Mouse (Mus musculus) liver, embryonic 14.5 days (tissue): Measurements from ENCODE around the gene Gp5. TPM values are rescaled to one million over a fixed set of nuclear protein-coding genes. Genes with fewer than 3 reads are reported as not detected.
A peak's percentile ranks its signal among the peaks of the same experiment; 100 is the strongest.

ENCODE experiments used
- ATAC-seq: fragments of 200-750 bp; cut with Nextera tagmentation; 2 replicates; pipeline ENCODE4 v1.8.0; 2017; ENCODE audit warnings: moderate number of reproducible peaks, mild to moderate bottlenecking, moderate library complexity; ENCODE audit not compliant: insufficient read depth
- DNase-seq, 3 experiments: peaks; one replicate each; pipeline ENCODE4 v3.0.0-alpha.2; 2012 to 2013; ENCODE audit warnings: low read depth in 3 of 3, low spot score in 3 of 3
- H3K27ac ChIP-seq: fragments of 300-500 bp; sonication (generic); 2 replicates; pipeline ENCODE4 v1.5.1; 2014; ENCODE audit warnings: moderate library complexity, mild to moderate bottlenecking, control low read depth, inconsistent platforms
- H3K27me3 ChIP-seq: fragments of 300-500 bp; sonication (generic); 2 replicates; pipeline ENCODE4 v1.6.1; 2014; ENCODE audit warnings: mild to moderate bottlenecking, low read length, moderate library complexity; ENCODE audit not compliant: control insufficient read depth, insufficient read depth
- H3K36me3 ChIP-seq: fragments of 300-500 bp; sonication (generic); replicated peaks from 2 replicates; pipeline ENCODE4 v1.6.1; 2014; ENCODE audit warnings: low read depth; ENCODE audit not compliant: control insufficient read depth, insufficient read depth
- H3K4me1 ChIP-seq, 2 experiments: fragments of 200-500 bp in 1 of 2; fragments of 300-500 bp in 1 of 2; sonication (generic) in 1 of 2; replicated peaks; 2 replicates each; pipeline ENCODE4 v1.6.1; 2012 to 2014; ENCODE audit warnings: antibody characterized with exemption in 1 of 2, inconsistent platforms in 1 of 2, low read length in 1 of 2; ENCODE audit not compliant: control insufficient read depth in 2 of 2, insufficient read depth in 2 of 2
- H3K4me2 ChIP-seq: fragments of 300-500 bp; sonication (generic); 2 replicates; pipeline ENCODE4 v1.6.1; 2014; ENCODE audit warnings: low read depth, mild to moderate bottlenecking, control low read depth, moderate library complexity
- H3K4me3 ChIP-seq, 2 experiments: fragments of 200-500 bp in 1 of 2; fragments of 300-500 bp in 1 of 2; sonication (generic) in 1 of 2; 2 replicates each; pipeline ENCODE4 v1.5.1; 2012 to 2014; ENCODE audit warnings: low read depth in 2 of 2, low read length in 2 of 2, mild to moderate bottlenecking in 2 of 2, control low read depth in 1 of 2, inconsistent platforms in 1 of 2, moderate library complexity in 1 of 2; ENCODE audit not compliant: insufficient read depth in 1 of 2
- H3K9ac ChIP-seq: fragments of 300-500 bp; sonication (generic); replicated peaks from 2 replicates; pipeline ENCODE4 v1.6.1; 2014; ENCODE audit warnings: mild to moderate bottlenecking, control low read depth, moderate library complexity
- H3K9me3 ChIP-seq: fragments of 300-500 bp; sonication (generic); 2 replicates; pipeline ENCODE4 v1.6.1; 2016; ENCODE audit warnings: low read length, mixed read lengths; ENCODE audit not compliant: control insufficient read depth
- CTCF ChIP-seq: IDR thresholded peaks from 2 replicates; pipeline ENCODE4 v1.5.1; 2016; ENCODE audit warnings: antibody characterized with exemption, low read depth, control low read depth
- EP300 ChIP-seq: IDR thresholded peaks from 2 replicates; pipeline ENCODE4 v1.6.1; 2016; ENCODE audit warnings: antibody characterized with exemption, low read depth
- WGBS: fragments of 180-500 bp; shearing (Covaris S2); extraction: QIAGEN DNeasy Blood & Tissue Kit; methylation state at CpG from one replicate; pipeline ENCODE4 v1.1.7; 2014; ENCODE audit not compliant: insufficient replicate concordance; 5-methylcytosine and 5-hydroxymethylcytosine counted together
- polyA plus RNA-seq, 2 experiments: library from polyadenylated mRNA; depleted of rRNA in 1 of 2; stranded (reverse) in 1 of 2; unstranded in 1 of 2; fragments of >200 nt; fragmentation: Nextera tagmentation in 1 of 2; extraction: Ambion mirVana in 1 of 2; gene quantifications; 2 replicates each; pipeline versions ENCODE4 v1.2.1 to v1.2.3; 2012 to 2014

The Gp5 gene
- polyA plus RNA-seq, 2 experiments: 9.4 to 9.8 TPM

- Histone ChIP-seq H3K36me3 (no peaks in the 10 kb centered on the region), H3K4me1 (no peaks in the 10 kb centered on the region), H3K9ac (no peak overlapping the region), H3K9me3 (no peaks in the 10 kb centered on the region), H3K27me3 (no peaks in the 10 kb centered on the region), H3K4me2 (no peak overlapping the region), H3K27ac (no peak overlapping the region), H3K4me3 (no peak overlapping the region)
- TF ChIP-seq EP300 (no peak), CTCF (no peak)
- WGBS: 62% methylated on average over 7 of the region's 7 CpGs
- DNase-seq (no peak), ATAC-seq (no peak)
These were observed 15.5 kb downstream of the Gp5 start for GRCm38 (mm10) chr16:30295106-30295505.

- TF ChIP-seq CTCF: no peak
- TF ChIP-seq EP300: no peak
- ATAC-seq (no peak), DNase-seq (no peak)
- no peaks in the 10 kb centered on the region for H3K36me3 ChIP-seq
- H3K4me1 ChIP-seq: no peaks in the 10 kb centered on the region
- H3K27me3 ChIP-seq: no peaks in the 10 kb centered on the region
- H3K4me2 ChIP-seq: no peak overlapping the region
- no peak overlapping the region for H3K27ac ChIP-seq
- 62% methylated on average over 6 of the region's 6 CpGs for WGBS
- no peak overlapping the region for H3K4me3 ChIP-seq
- no peak overlapping the region for H3K9ac ChIP-seq
- no peaks in the 10 kb centered on the region for H3K9me3 ChIP-seq
These were observed 20.1 kb downstream of the Gp5 start for GRCm38 (mm10) chr16:30290436-30290835.

GRCm38 (mm10) chr16:30285701-30286100 is 24.9 kb downstream of the Gp5 start:
- TF ChIP-seq CTCF: no peak
- TF ChIP-seq EP300: no peak
- Histone ChIP-seq H3K4me3 (no peak overlapping the region), H3K9ac (no peak overlapping the region), H3K36me3 (no peaks in the 10 kb centered on the region), H3K27me3 (peaks cover 29% of the 10 kb centered on the region), H3K27ac (no peak overlapping the region), H3K9me3 (no peaks in the 10 kb centered on the region), H3K4me2 (no peak overlapping the region), H3K4me1 (no peaks in the 10 kb centered on the region)
- WGBS: 61% methylated on average over 4 of the region's 4 CpGs
- ATAC-seq (no peak), DNase-seq (no peak)

- peaks cover 29% of the 10 kb centered on the region for H3K27me3 ChIP-seq
- H3K9me3 ChIP-seq: no peaks in the 10 kb centered on the region
- H3K4me2 ChIP-seq: 0 out of 2 replicates have a peak overlapping the region, but pooled peaks have one; percentile 20
- DNase-seq (no peak), ATAC-seq (no peak)
- no peak overlapping the region for H3K9ac ChIP-seq
- no peaks in the 10 kb centered on the region for H3K36me3 ChIP-seq
- H3K4me3 ChIP-seq: no peak overlapping the region
- peak; percentile 77 for TF ChIP-seq CTCF
- no peak for TF ChIP-seq EP300
- no peaks in the 10 kb centered on the region for H3K4me1 ChIP-seq
- no peak overlapping the region for H3K27ac ChIP-seq
- 4% methylated on average over 15 of the region's 15 CpGs for WGBS
These were observed 26.7 kb downstream of the Gp5 start for GRCm38 (mm10) chr16:30283743-30284337.

GRCm38 (mm10) chr16:30282844-30283495 is 27.6 kb downstream of the Gp5 start, which contains the start of gene Lrrc15:
Lrrc15 (minus strand) TSS chr16:30283256.
- H3K9me3 ChIP-seq: no peaks in the 10 kb centered on the region
- H3K4me2 ChIP-seq: peak within 1 kb of the TSS; percentile 39
- 6% methylated on average over 34 of the region's 34 CpGs for WGBS
- ATAC-seq: no peak
- no peaks in the 10 kb centered on the region for H3K36me3 ChIP-seq
- no peaks in the 10 kb centered on the region for H3K4me1 ChIP-seq
- no peak within 1 kb of the TSS for H3K4me3 ChIP-seq
- H3K27me3 ChIP-seq: peaks cover 29% of the 10 kb centered on the region
- no peak for DNase-seq
- no peak within 1 kb of the TSS for H3K9ac ChIP-seq
- H3K27ac ChIP-seq: no peak within 1 kb of the TSS
- no peak for TF ChIP-seq EP300
- no peak for TF ChIP-seq CTCF
